Mouse (Mus musculus): ENCODE measurements around the gene Cfap58. TPM values are rescaled to one million over a fixed set of nuclear protein-coding genes. Genes with fewer than 3 reads are reported as not detected.

The Cfap58 gene
- polyA plus RNA-seq, 1 experiment from 2014 or later: 0.09 TPM

DNA sequence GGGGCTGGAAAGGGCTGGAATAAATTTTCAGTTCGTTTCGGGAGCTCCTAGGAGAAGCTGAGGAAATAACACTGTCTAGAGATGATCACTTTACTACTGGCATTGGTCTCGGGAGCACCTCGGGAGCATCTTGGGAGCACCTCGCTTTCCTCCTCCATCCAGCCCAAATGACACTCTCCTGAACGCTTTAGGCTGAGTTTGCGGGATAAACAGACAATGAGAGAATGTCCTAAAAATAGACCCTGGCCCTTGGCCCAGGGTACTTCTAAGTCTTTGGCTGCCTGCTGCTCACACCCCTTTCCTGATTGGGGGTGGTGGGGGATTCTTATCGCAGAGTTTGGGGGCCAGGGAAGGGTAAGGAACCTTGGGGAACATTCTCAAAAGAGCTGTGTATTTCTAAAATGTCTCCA is 17.5 kb upstream of the Cfap58 start:
- no peaks in the 10 kb centered on the region for H3K9me3 ChIP-seq (replicated peaks; ENCODE audit: control insufficient read depth, low read length)
- H3K4me1 ChIP-seq (ENCODE audit: control insufficient read depth, insufficient read depth, low read length): peaks cover 20% of the 10 kb centered on the region
- H3K36me3 ChIP-seq (ENCODE audit: control insufficient read depth, insufficient read depth): no peaks in the 10 kb centered on the region
- H3K4me2 ChIP-seq (ENCODE audit: low read depth, low read length): peak overlapping the region; percentile 86
- peak overlapping the region; percentile 93 for H3K9ac ChIP-seq (ENCODE audit: low read length)
- no peaks in the 10 kb centered on the region for H3K27me3 ChIP-seq (ENCODE audit: control insufficient read depth, insufficient read depth, low read length)
- under 1% methylated on average over 8 of the region's 8 CpGs for WGBS
- H3K4me3 ChIP-seq (ENCODE audit: low read length): peak overlapping the region; percentile 75
- H3K27ac ChIP-seq (ENCODE audit: low read length): peak overlapping the region; percentile 99
- peak; percentile 80 for ATAC-seq (replicated peaks; ENCODE audit: extremely low read depth, insufficient read depth, low FRiP score)

- Histone ChIP-seq H3K27me3 (ENCODE audit: control insufficient read depth, insufficient read depth, low read length) (no peaks in the 10 kb centered on the region), H3K27ac (ENCODE audit: low read length) (no peak overlapping the region), H3K9me3 (replicated peaks; ENCODE audit: control insufficient read depth, low read length) (no peaks in the 10 kb centered on the region), H3K4me2 (ENCODE audit: low read depth, low read length) (no peak overlapping the region), H3K4me1 (ENCODE audit: control insufficient read depth, insufficient read depth, low read length) (no peaks in the 10 kb centered on the region), H3K4me3 (ENCODE audit: low read length) (no peak overlapping the region), H3K36me3 (ENCODE audit: control insufficient read depth, insufficient read depth) (no peaks in the 10 kb centered on the region), H3K9ac (ENCODE audit: low read length) (no peak overlapping the region)
- 61% methylated on average over 7 of the region's 7 CpGs for whole genome bisulfite sequencing
- ATAC-seq (replicated peaks; ENCODE audit: extremely low read depth, insufficient read depth, low FRiP score): no peak
These were observed 11.7 kb upstream of the Cfap58 start for GRCm38 (mm10) chr19:47925819-47926218.

DNA sequence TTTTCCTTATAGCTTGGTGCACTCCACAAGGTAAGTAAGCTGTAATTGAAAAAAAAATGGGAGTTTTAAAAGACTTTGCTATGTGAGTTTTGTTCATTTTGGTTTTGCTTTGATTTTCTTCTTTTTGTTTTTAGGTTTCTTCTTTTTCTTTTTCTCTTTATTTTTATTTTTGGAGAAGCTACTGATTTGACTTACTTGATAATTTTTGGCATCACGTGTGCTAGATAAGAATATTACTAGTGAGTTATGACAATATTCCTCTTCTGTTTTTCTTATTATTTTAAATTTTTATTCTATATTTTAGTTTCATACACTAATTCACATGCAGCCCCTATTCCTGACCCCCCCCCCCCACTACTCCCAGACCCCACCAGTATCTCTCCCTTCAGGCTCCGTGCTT is 10.4 kb upstream of the Cfap58 start:
- Histone ChIP-seq H3K27me3 (ENCODE audit: control insufficient read depth, insufficient read depth, low read length) (no peaks in the 10 kb centered on the region), H3K4me2 (ENCODE audit: low read depth, low read length) (no peak overlapping the region), H3K27ac (ENCODE audit: low read length) (no peak overlapping the region), H3K36me3 (ENCODE audit: control insufficient read depth, insufficient read depth) (no peaks in the 10 kb centered on the region), H3K9me3 (replicated peaks; ENCODE audit: control insufficient read depth, low read length) (no peaks in the 10 kb centered on the region), H3K4me3 (ENCODE audit: low read length) (no peak overlapping the region), H3K9ac (ENCODE audit: low read length) (no peak overlapping the region), H3K4me1 (ENCODE audit: control insufficient read depth, insufficient read depth, low read length) (no peaks in the 10 kb centered on the region)
- no peak for ATAC-seq (replicated peaks; ENCODE audit: extremely low read depth, insufficient read depth, low FRiP score)
- WGBS: 82% methylated on average over 2 of the region's 2 CpGs

GRCm38 (mm10) chr19:47929043-47929442 is 8.4 kb upstream of the Cfap58 start:
- Histone ChIP-seq H3K4me3 (ENCODE audit: low read length) (no peak overlapping the region), H3K36me3 (ENCODE audit: control insufficient read depth, insufficient read depth) (no peaks in the 10 kb centered on the region), H3K27me3 (ENCODE audit: control insufficient read depth, insufficient read depth, low read length) (no peaks in the 10 kb centered on the region), H3K4me1 (ENCODE audit: control insufficient read depth, insufficient read depth, low read length) (no peaks in the 10 kb centered on the region), H3K9ac (ENCODE audit: low read length) (no peak overlapping the region), H3K27ac (ENCODE audit: low read length) (no peak overlapping the region), H3K9me3 (replicated peaks; ENCODE audit: control insufficient read depth, low read length) (no peaks in the 10 kb centered on the region), H3K4me2 (ENCODE audit: low read depth, low read length) (no peak overlapping the region)
- no peak for ATAC-seq (replicated peaks; ENCODE audit: extremely low read depth, insufficient read depth, low FRiP score)
- WGBS: 81% methylated on average over 4 of the region's 4 CpGs

GRCm38 (mm10) chr19:47931982-47932638 is 5.4 kb upstream of the Cfap58 start:
- ATAC-seq (replicated peaks; ENCODE audit: extremely low read depth, insufficient read depth, low FRiP score): peak; percentile 62; the same call in 1 of the 2 replicates
- no peaks in the 10 kb centered on the region for H3K4me1 ChIP-seq (ENCODE audit: control insufficient read depth, insufficient read depth, low read length)
- H3K27me3 ChIP-seq (ENCODE audit: control insufficient read depth, insufficient read depth, low read length): no peaks in the 10 kb centered on the region
- H3K36me3 ChIP-seq (ENCODE audit: control insufficient read depth, insufficient read depth): no peaks in the 10 kb centered on the region
- no peak overlapping the region for H3K27ac ChIP-seq (ENCODE audit: low read length)
- H3K4me3 ChIP-seq (ENCODE audit: low read length): no peak overlapping the region
- H3K4me2 ChIP-seq (ENCODE audit: low read depth, low read length): no peak overlapping the region
- 37% methylated on average over 7 of the region's 7 CpGs for WGBS
- H3K9me3 ChIP-seq (replicated peaks; ENCODE audit: control insufficient read depth, low read length): no peaks in the 10 kb centered on the region
- no peak overlapping the region for H3K9ac ChIP-seq (ENCODE audit: low read length)

- H3K27ac ChIP-seq (ENCODE audit: low read length): no peak overlapping the region
- no peak for ATAC-seq (replicated peaks; ENCODE audit: extremely low read depth, insufficient read depth, low FRiP score)
- H3K27me3 ChIP-seq (ENCODE audit: control insufficient read depth, insufficient read depth, low read length): peaks cover 3% of the 10 kb centered on the region; the same call in 1 of the 2 replicates
- H3K9ac ChIP-seq (ENCODE audit: low read length): no peak overlapping the region
- H3K9me3 ChIP-seq (replicated peaks; ENCODE audit: control insufficient read depth, low read length): no peaks in the 10 kb centered on the region
- H3K4me2 ChIP-seq (ENCODE audit: low read depth, low read length): no peak overlapping the region
- WGBS: 83% methylated on average over 8 of the region's 8 CpGs
- H3K4me1 ChIP-seq (ENCODE audit: control insufficient read depth, insufficient read depth, low read length): peaks cover 5% of the 10 kb centered on the region; the same call in 1 of the 2 replicates
- no peaks in the 10 kb centered on the region for H3K36me3 ChIP-seq (ENCODE audit: control insufficient read depth, insufficient read depth)
- H3K4me3 ChIP-seq (ENCODE audit: low read length): no peak overlapping the region
These were observed 3.3 kb upstream of the Cfap58 start for GRCm38 (mm10) chr19:47934146-47934545.

- H3K27ac ChIP-seq (ENCODE audit: low read length): no peak overlapping the region
- ATAC-seq (replicated peaks; ENCODE audit: extremely low read depth, insufficient read depth, low FRiP score): no peak
- H3K36me3 ChIP-seq (ENCODE audit: control insufficient read depth, insufficient read depth): no peaks in the 10 kb centered on the region
- WGBS: 60% methylated on average over 16 of the region's 16 CpGs
- no peaks in the 10 kb centered on the region for H3K9me3 ChIP-seq (replicated peaks; ENCODE audit: control insufficient read depth, low read length)
- peaks cover 4% of the 10 kb centered on the region for H3K27me3 ChIP-seq (ENCODE audit: control insufficient read depth, insufficient read depth, low read length)
- H3K4me2 ChIP-seq (ENCODE audit: low read depth, low read length): no peak overlapping the region
- H3K4me1 ChIP-seq (ENCODE audit: control insufficient read depth, insufficient read depth, low read length): peaks cover 5% of the 10 kb centered on the region; the same call in 1 of the 2 replicates
- H3K4me3 ChIP-seq (ENCODE audit: low read length): no peak overlapping the region
- H3K9ac ChIP-seq (ENCODE audit: low read length): no peak overlapping the region
These were observed 2.7 kb upstream of the Cfap58 start for GRCm38 (mm10) chr19:47934636-47935238.

DNA sequence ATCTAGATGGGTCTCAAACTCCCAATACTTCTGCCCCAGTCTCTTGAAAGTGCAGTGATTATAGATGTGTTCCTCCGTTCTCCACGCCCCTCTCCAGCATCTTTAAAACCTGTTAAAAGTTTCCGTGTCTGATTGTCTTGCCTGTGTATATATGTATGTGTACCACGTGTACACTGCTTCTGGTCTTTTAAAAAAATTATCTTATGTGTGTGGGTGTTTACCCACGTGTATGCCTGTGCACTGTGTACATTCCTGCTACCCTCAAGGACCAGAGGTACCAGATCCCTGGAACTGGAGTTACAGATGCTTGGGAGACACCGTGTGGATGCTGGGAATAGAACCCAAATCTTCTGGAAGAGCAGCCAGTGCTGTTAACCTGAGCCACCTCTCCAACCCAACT is 1.9 kb upstream of the Cfap58 start:
- Histone ChIP-seq H3K27me3 (ENCODE audit: control insufficient read depth, insufficient read depth, low read length) (peaks cover 8% of the 10 kb centered on the region), H3K4me1 (ENCODE audit: control insufficient read depth, insufficient read depth, low read length) (peaks cover 5% of the 10 kb centered on the region; the same call in 1 of the 2 replicates), H3K27ac (ENCODE audit: low read length) (no peak overlapping the region), H3K4me3 (ENCODE audit: low read length) (no peak overlapping the region), H3K36me3 (ENCODE audit: control insufficient read depth, insufficient read depth) (no peaks in the 10 kb centered on the region), H3K9me3 (replicated peaks; ENCODE audit: control insufficient read depth, low read length) (no peaks in the 10 kb centered on the region), H3K4me2 (ENCODE audit: low read depth, low read length) (no peak overlapping the region), H3K9ac (ENCODE audit: low read length) (no peak overlapping the region)
- 75% methylated on average over 6 of the region's 6 CpGs for WGBS
- ATAC-seq (replicated peaks; ENCODE audit: extremely low read depth, insufficient read depth, low FRiP score): no peak

DNA sequence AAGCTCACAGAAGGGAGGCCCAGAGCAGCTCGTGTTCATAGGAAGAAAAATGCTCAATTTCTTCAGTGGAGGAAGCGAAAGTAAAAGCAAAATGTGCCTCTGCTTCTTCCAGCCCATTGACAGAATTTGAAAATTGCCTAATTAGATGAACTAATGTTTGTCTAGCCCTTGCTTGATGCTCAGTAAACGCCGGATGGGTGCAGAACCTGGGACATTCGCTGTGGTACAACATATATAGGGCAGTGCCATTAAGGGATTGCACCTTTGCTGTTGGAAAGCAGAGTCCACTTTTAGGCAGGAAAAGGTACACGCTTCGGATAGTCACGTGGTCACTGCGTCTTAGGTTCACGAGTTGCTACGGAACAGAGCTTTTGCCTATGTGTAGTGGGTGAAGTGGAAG is 985 bp upstream of the Cfap58 start:
- peaks cover 5% of the 10 kb centered on the region; the same call in 1 of the 2 replicates for H3K4me1 ChIP-seq (ENCODE audit: control insufficient read depth, insufficient read depth, low read length)
- H3K27ac ChIP-seq (ENCODE audit: low read length): no peak overlapping the region
- no peak overlapping the region for H3K4me2 ChIP-seq (ENCODE audit: low read depth, low read length)
- H3K27me3 ChIP-seq (ENCODE audit: control insufficient read depth, insufficient read depth, low read length): peaks cover 11% of the 10 kb centered on the region
- H3K4me3 ChIP-seq (ENCODE audit: low read length): no peak overlapping the region
- 85% methylated on average over 11 of the region's 11 CpGs for WGBS
- H3K9me3 ChIP-seq (replicated peaks; ENCODE audit: control insufficient read depth, low read length): no peaks in the 10 kb centered on the region
- ATAC-seq (replicated peaks; ENCODE audit: extremely low read depth, insufficient read depth, low FRiP score): no peak
- no peak overlapping the region for H3K9ac ChIP-seq (ENCODE audit: low read length)
- H3K36me3 ChIP-seq (ENCODE audit: control insufficient read depth, insufficient read depth): no peaks in the 10 kb centered on the region
